Mouse (Mus musculus) C2C12 (cell line): ENCODE results near the gene Acot8.

ENCODE experiments used
- CEBPB ChIP-seq: IDR thresholded peaks from one replicate; pipeline ENCODE4 v1.6.1; 2011; ENCODE audit warnings: low read depth, mild to moderate bottlenecking, control low read depth, moderate library complexity
- CTCF ChIP-seq: IDR thresholded peaks from one replicate; pipeline ENCODE4 v1.5.1; 2011; ENCODE audit not compliant: control insufficient read depth, insufficient read depth, insufficient read length
- MAX ChIP-seq: IDR thresholded peaks from one replicate; pipeline ENCODE4 v1.6.1; 2011; ENCODE audit warnings: mild to moderate bottlenecking, control low read depth
- MYOD1 ChIP-seq: IDR thresholded peaks from one replicate; pipeline ENCODE4 v1.6.1; 2011; ENCODE audit warnings: low read depth; ENCODE audit not compliant: control insufficient read depth, insufficient read length
- USF1 ChIP-seq: IDR thresholded peaks from one replicate; pipeline ENCODE4 v1.6.1; 2011; ENCODE audit warnings: low read depth, mild to moderate bottlenecking, control low read depth, moderate library complexity

GRCm38 (mm10) chr2:164778015-164778287 lies 26.7 kb downstream of the Acot8 start:
- TF ChIP-seq CTCF = no peak
- no peak for TF ChIP-seq CEBPB
- TF ChIP-seq USF1 = no peak
- TF ChIP-seq MAX = no peak
- no peak for TF ChIP-seq MYOD1
